Mouse (Mus musculus): ENCODE measurements around the gene Mtmr6. TPM values are rescaled to one million over a fixed set of nuclear protein-coding genes. Genes with fewer than 3 reads are reported as not detected.
"Not testable (repeated sequence)": the region's sequence is repeated elsewhere in the genome, so short reads cannot be mapped to it uniquely, and the experiment has no call there.

Mtmr6 gene
- total and polyA plus RNA-seq, 2 experiments from 2014 or later: 21.8 to 29.0 TPM

DNA sequence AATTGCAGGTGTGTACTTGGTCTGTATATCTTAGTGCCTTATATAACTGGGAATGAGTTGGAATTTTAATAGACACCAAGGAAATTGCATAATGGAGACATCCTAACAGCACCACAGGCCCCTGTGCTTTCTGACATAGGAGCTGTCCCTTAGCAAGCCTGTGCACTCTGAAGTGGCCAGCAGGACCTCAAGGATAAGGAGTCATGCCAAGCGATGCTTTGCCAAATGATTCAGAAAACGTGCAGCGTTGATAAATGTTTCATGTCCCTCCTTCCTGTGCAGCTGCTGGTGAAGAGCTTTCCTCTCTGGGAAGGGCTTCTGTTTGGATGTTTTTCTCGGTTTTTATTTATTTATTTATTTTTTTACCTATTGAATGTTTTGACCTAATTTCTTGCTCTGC is 45.7 kb downstream of the Mtmr6 start:
- H3K4me2 ChIP-seq (ENCODE audit: low read depth, low read length): no peak overlapping the region
- 34% methylated on average over 4 of the region's 4 CpGs for WGBS
- DNase-seq (ENCODE audit: low spot score) (no peak), ATAC-seq (ENCODE audit: insufficient read depth, low read depth) (no peak)
- H3K36me3 ChIP-seq (replicated peaks; ENCODE audit: control insufficient read depth, insufficient read depth, low read length): no peaks in the 10 kb centered on the region
- no peak overlapping the region for H3K9ac ChIP-seq (replicated peaks; ENCODE audit: low read depth, low read length)
- no peak overlapping the region for H3K27ac ChIP-seq (ENCODE audit: low read depth)
- 0 out of 2 replicates have a peak, but pooled peaks cover 4% of the 10 kb centered on the region for H3K9me3 ChIP-seq (replicated peaks; ENCODE audit: control insufficient read depth, low read length)
- no peak for TF ChIP-seq CTCF (IDR thresholded peaks at IDR 0.05; ENCODE audit: low read depth)
- TF ChIP-seq EP300 (IDR thresholded peaks at IDR 0.05; ENCODE audit: low read depth): no peak
- H3K4me1 ChIP-seq (ENCODE audit: control insufficient read depth, insufficient read depth): no peaks in the 10 kb centered on the region
- H3K4me3 ChIP-seq (ENCODE audit: low read depth, low read length): no peak overlapping the region
- no peaks in the 10 kb centered on the region for H3K27me3 ChIP-seq (ENCODE audit: control insufficient read depth, insufficient read depth, low read length)

DNA sequence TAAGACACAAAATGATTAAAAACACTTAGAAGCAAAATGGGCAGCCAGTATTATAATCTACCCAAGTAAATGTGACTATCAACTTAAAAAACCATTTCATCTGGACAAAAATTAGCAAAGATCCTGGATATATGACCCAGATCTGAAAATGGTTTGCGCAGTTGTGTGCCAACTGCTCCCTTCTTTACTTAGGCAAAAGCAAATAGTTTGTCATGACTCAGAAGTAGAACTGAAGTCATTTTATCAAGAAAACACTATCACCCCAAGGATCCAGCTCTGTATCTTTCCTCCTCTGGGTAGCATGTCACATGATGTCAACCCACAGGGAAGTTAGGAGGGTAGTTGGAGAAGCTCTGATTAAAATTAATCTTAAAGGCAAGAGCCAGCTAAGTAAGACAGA is 54.2 kb downstream of the Mtmr6 start:
- no peaks in the 10 kb centered on the region for H3K36me3 ChIP-seq (replicated peaks; ENCODE audit: control insufficient read depth, insufficient read depth, low read length)
- TF ChIP-seq EP300 (IDR thresholded peaks at IDR 0.05; ENCODE audit: low read depth) (no peak), CTCF (IDR thresholded peaks at IDR 0.05; ENCODE audit: low read depth) (no peak)
- no peak overlapping the region for H3K4me2 ChIP-seq (ENCODE audit: low read depth, low read length)
- no peak for DNase-seq (ENCODE audit: low spot score)
- H3K4me1 ChIP-seq (ENCODE audit: control insufficient read depth, insufficient read depth): no peaks in the 10 kb centered on the region
- H3K9me3 ChIP-seq (replicated peaks; ENCODE audit: control insufficient read depth, low read length): 0 out of 2 replicates have a peak, but pooled peaks cover 7% of the 10 kb centered on the region
- H3K27me3 ChIP-seq (ENCODE audit: control insufficient read depth, insufficient read depth, low read length): no peaks in the 10 kb centered on the region
- no peak overlapping the region for H3K9ac ChIP-seq (replicated peaks; ENCODE audit: low read depth, low read length)
- no peak overlapping the region for H3K27ac ChIP-seq (ENCODE audit: low read depth)
- ATAC-seq (ENCODE audit: insufficient read depth, low read depth): no peak
- H3K4me3 ChIP-seq (ENCODE audit: low read depth, low read length): no peak overlapping the region
- WGBS: 95% methylated on average over 1 of the region's 1 CpGs

- H3K4me2 ChIP-seq (ENCODE audit: low read depth, low read length): no peak overlapping the region
- no peaks in the 10 kb centered on the region for H3K27me3 ChIP-seq (ENCODE audit: control insufficient read depth, insufficient read depth, low read length)
- DNase-seq (ENCODE audit: low spot score) (no peak), ATAC-seq (ENCODE audit: insufficient read depth, low read depth) (no peak)
- no peak overlapping the region for H3K27ac ChIP-seq (ENCODE audit: low read depth)
- no peak overlapping the region for H3K4me3 ChIP-seq (ENCODE audit: low read depth, low read length)
- TF ChIP-seq CTCF (IDR thresholded peaks at IDR 0.05; ENCODE audit: low read depth): no peak
- TF ChIP-seq EP300 (IDR thresholded peaks at IDR 0.05; ENCODE audit: low read depth): no peak
- no peaks in the 10 kb centered on the region for H3K4me1 ChIP-seq (ENCODE audit: control insufficient read depth, insufficient read depth)
- H3K36me3 ChIP-seq (replicated peaks; ENCODE audit: control insufficient read depth, insufficient read depth, low read length): no peaks in the 10 kb centered on the region
- no peak overlapping the region for H3K9ac ChIP-seq (replicated peaks; ENCODE audit: low read depth, low read length)
- 62% methylated on average over 3 of the region's 3 CpGs for WGBS
- 0 out of 2 replicates have a peak, but pooled peaks cover 3% of the 10 kb centered on the region for H3K9me3 ChIP-seq (replicated peaks; ENCODE audit: control insufficient read depth, low read length)
These were observed 55.8 kb downstream of the Mtmr6 start for GRCm38 (mm10) chr14:60320813-60321212.

DNA sequence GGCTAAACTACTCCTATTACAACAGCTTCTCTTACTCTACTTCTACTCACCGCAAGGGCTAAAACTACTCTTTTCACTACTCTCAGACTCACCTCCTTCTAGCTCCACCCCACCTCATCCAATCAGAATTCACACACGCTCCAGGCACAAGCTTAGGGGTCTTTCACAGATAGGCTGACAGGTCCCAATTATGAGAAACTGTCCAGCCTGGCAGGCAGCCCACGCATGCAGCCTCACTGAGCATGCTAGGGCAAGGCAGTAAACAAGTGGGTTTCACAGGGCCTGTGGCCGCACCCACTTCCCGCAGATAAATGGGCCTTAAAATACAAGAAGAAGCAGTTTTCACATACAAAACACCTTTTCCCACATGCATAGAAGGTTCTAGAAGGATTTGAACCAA is 75.0 kb downstream of the Mtmr6 start:
- not testable (repeated sequence) for H3K4me3 ChIP-seq (ENCODE audit: low read depth, low read length); H3K36me3 ChIP-seq (replicated peaks; ENCODE audit: control insufficient read depth, insufficient read depth, low read length); H3K27ac ChIP-seq (ENCODE audit: low read depth); DNase-seq (ENCODE audit: low spot score); H3K9me3 ChIP-seq (replicated peaks; ENCODE audit: control insufficient read depth, low read length); H3K9ac ChIP-seq (replicated peaks; ENCODE audit: low read depth, low read length); H3K4me1 ChIP-seq (ENCODE audit: control insufficient read depth, insufficient read depth); H3K4me2 ChIP-seq (ENCODE audit: low read depth, low read length); H3K27me3 ChIP-seq (ENCODE audit: control insufficient read depth, insufficient read depth, low read length); ATAC-seq (ENCODE audit: insufficient read depth, low read depth)
- WGBS: 60% methylated on average over 5 of the region's 5 CpGs

DNA sequence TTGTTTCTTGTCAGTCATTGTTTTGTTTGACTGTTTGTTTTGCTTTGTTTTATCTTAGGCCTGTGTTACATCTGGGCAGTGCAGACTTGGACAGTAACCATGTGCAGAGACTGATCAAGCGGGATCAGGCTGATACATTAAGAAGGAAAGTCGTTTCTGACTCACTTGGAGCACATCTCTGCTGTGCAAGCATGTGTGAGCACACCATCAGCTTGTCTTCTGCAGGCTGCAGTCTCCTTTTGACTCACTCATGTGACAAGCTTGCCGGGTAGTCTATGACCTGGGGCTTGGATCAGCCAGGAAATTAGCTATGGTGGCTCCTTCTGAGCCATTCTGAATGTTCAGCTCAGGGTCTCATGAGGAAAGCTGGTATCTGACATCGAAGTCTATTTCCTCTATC is 75.5 kb downstream of the Mtmr6 start:
- no peak overlapping the region for H3K4me2 ChIP-seq (ENCODE audit: low read depth, low read length)
- no peak overlapping the region for H3K9ac ChIP-seq (replicated peaks; ENCODE audit: low read depth, low read length)
- no peak for TF ChIP-seq CTCF (IDR thresholded peaks at IDR 0.05; ENCODE audit: low read depth)
- no peak for TF ChIP-seq EP300 (IDR thresholded peaks at IDR 0.05; ENCODE audit: low read depth)
- no peaks in the 10 kb centered on the region for H3K9me3 ChIP-seq (replicated peaks; ENCODE audit: control insufficient read depth, low read length)
- H3K4me3 ChIP-seq (ENCODE audit: low read depth, low read length): no peak overlapping the region
- no peaks in the 10 kb centered on the region for H3K36me3 ChIP-seq (replicated peaks; ENCODE audit: control insufficient read depth, insufficient read depth, low read length)
- H3K27me3 ChIP-seq (ENCODE audit: control insufficient read depth, insufficient read depth, low read length): no peaks in the 10 kb centered on the region
- 56% methylated on average over 4 of the region's 4 CpGs for WGBS
- no peak overlapping the region for H3K27ac ChIP-seq (ENCODE audit: low read depth)
- no peak for DNase-seq (ENCODE audit: low spot score)
- ATAC-seq (ENCODE audit: insufficient read depth, low read depth): no peak
- H3K4me1 ChIP-seq (ENCODE audit: control insufficient read depth, insufficient read depth): no peaks in the 10 kb centered on the region

DNA sequence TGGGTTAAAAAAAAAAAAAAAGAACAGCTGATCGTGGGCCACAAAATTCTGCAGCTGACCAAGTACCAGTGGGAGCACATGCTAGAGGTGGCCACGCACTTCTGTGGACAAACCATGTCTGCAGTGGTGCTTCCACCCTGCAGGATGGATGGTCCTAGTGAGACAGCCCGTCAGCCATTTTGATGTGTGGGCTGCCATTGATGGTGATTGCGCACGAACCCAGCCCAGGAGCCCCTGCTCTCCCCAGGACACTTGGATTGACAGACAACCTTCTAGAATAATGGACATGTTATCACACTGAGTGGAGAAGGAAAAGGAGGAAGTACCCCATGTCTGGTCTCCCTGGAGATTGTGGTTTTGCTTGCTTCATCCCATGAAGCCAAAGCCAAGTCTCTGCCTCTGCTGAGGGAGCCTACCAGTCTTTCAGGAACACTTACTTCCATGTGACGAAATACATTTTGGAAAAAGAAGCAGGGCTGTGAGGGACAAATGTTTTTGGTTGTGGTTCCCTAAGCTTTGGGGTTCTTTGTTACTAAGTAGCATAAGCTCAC is 80.4 kb downstream of the Mtmr6 start:
- Histone ChIP-seq H3K27ac (ENCODE audit: low read depth) (no peak overlapping the region), H3K4me3 (ENCODE audit: low read depth, low read length) (no peak overlapping the region), H3K9ac (replicated peaks; ENCODE audit: low read depth, low read length) (no peak overlapping the region), H3K27me3 (ENCODE audit: control insufficient read depth, insufficient read depth, low read length) (no peaks in the 10 kb centered on the region), H3K36me3 (replicated peaks; ENCODE audit: control insufficient read depth, insufficient read depth, low read length) (no peaks in the 10 kb centered on the region), H3K4me2 (ENCODE audit: low read depth, low read length) (no peak overlapping the region), H3K4me1 (ENCODE audit: control insufficient read depth, insufficient read depth) (no peaks in the 10 kb centered on the region), H3K9me3 (replicated peaks; ENCODE audit: control insufficient read depth, low read length) (no peaks in the 10 kb centered on the region)
- WGBS: 87% methylated on average over 6 of the region's 6 CpGs
- ATAC-seq (ENCODE audit: insufficient read depth, low read depth): no peak
- TF ChIP-seq EP300 (IDR thresholded peaks at IDR 0.05; ENCODE audit: low read depth) (no peak), CTCF (IDR thresholded peaks at IDR 0.05; ENCODE audit: low read depth) (no peak)
- DNase-seq (ENCODE audit: low spot score): no peak

MicroRNAs encoded within 50 kb of the gene (microRNA counts, 519-probe panel; counts per million panel counts)
- not detected for microRNA mmu-miR-719

Small RNA genes lying within 50 kb of the gene (microRNA-seq; reads per million reads assigned to microRNA genes)
- gene Mir719: not detected

Other genes starting within 250 kb of the Mtmr6 start
- gene Atp8a2, start 68.0 kb upstream of the Mtmr6 start, total RNA-seq (2014; rRNA removed; ENCODE audit: low replicate concordance): 2.8 and 115 TPM in 2 replicates
- gene Atp8a2, start 68.0 kb upstream of the Mtmr6 start, polyA plus RNA-seq (2015; fragmentation: Nextera tagmentation; extraction: Ambion mirVana): 4.9 and 5.2 TPM in 2 replicates
- not detected in 2 replicates for gene Nupl1, start 13.8 kb upstream of the Mtmr6 start, total RNA-seq (2014; rRNA removed; ENCODE audit: low replicate concordance)
- 0.04 TPM in 2 replicates for gene Nupl1, start 13.8 kb upstream of the Mtmr6 start, polyA plus RNA-seq (2015; fragmentation: Nextera tagmentation; extraction: Ambion mirVana)
- gene Gm49336, start 13.7 kb upstream of the Mtmr6 start, total RNA-seq (2014; rRNA removed; ENCODE audit: low replicate concordance): 43.7 and 51.6 TPM in 2 replicates
- 17.5 and 19.8 TPM in 2 replicates for gene Gm49336, start 13.7 kb upstream of the Mtmr6 start, polyA plus RNA-seq (2015; fragmentation: Nextera tagmentation; extraction: Ambion mirVana)
- 0.12 TPM in 1 of 2 replicates, not detected in the other for gene Amer2, start 108.0 kb downstream of the Mtmr6 start, total RNA-seq (2014; rRNA removed; ENCODE audit: low replicate concordance)
- 0.10 and 0.15 TPM in 2 replicates for gene Amer2, start 108.0 kb downstream of the Mtmr6 start, polyA plus RNA-seq (2015; fragmentation: Nextera tagmentation; extraction: Ambion mirVana)